Mouse (Mus musculus) spleen, adult 2 months (tissue): Measurements from ENCODE around the gene Kansl3.

Source experiments
- CTCF ChIP-seq: fragments of 200-500 bp; IDR thresholded peaks from 2 replicates; pipeline ENCODE4 v1.5.1; 2011; ENCODE audit warnings: mild to moderate bottlenecking, inconsistent platforms; ENCODE audit not compliant: insufficient read depth, insufficient read length, insufficient replicate concordance; ENCODE audit errors: extremely low read depth
- POLR2A ChIP-seq: fragments of 200-500 bp; IDR thresholded peaks from 2 replicates; pipeline ENCODE4 v1.6.1; 2011; ENCODE audit warnings: low read depth, low read length, inconsistent platforms

DNA sequence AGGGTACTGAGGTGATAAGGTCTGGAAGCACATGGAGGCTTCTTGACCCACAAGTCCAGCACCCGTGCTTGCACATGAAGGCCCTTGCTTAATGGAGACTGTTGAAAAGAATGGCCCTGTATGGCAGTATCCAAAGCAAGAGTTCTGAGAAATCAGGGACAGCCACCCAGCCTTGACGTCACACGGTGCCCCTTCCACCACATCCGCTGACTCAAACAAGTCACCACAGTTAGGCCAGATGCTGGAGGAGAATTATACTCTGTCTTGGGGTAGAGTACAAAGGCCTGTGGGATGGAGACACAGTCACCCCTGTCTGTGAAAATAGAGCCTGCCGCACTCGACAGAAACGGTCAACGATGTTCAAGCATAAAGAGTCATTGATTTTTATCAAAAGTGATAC is 75.5 kb downstream of the Kansl3 start:
- TF ChIP-seq CTCF (no peak), POLR2A (no peak)
